Mouse (Mus musculus) erythroblast, adult 5-6 weeks (primary cell): ENCODE measurements around the gene Syvn1. TPM values are rescaled to one million over a fixed set of nuclear protein-coding genes. Genes with fewer than 3 reads are reported as not detected.
"Not testable (repeated sequence)": the region's sequence is repeated elsewhere in the genome, so short reads cannot be mapped to it uniquely, and the experiment has no call there.

Experiments
- ATAC-seq: replicated peaks from 2 replicates; pipeline ENCODE4 v1.8.0; 2016; ENCODE audit warnings: moderate number of reproducible peaks, mild to moderate bottlenecking, moderate TSS enrichment, inconsistent platforms; ENCODE audit not compliant: poor library complexity, low FRiP score, severe bottlenecking
- total RNA-seq, 2 experiments: library from RNA; stranded (forward) in 1 of 2; stranded (reverse) in 1 of 2; fragments of 150-400 nt in 1 of 2; fragments of 200-764, 138-1000 nt in 1 of 2; gene quantifications; 2 replicates each; pipeline versions ENCODE4 v1.2.3 to v1.2.4; 2015 to 2017; ENCODE audit warnings: low replicate concordance in 2 of 2

Gene Syvn1
- total RNA-seq, 2 experiments from 2014 or later, result 9.9 to 43.0 TPM

- ATAC-seq, result no peak
Observed at GRCm38 (mm10) chr19:6037695-6038094, 8.7 kb upstream of the Syvn1 start.

GRCm38 (mm10) chr19:6038326-6038725 is 8.1 kb upstream of the Syvn1 start:
- no peak for ATAC-seq

- no peak for ATAC-seq
Observed at GRCm38 (mm10) chr19:6040002-6040401, 6.4 kb upstream of the Syvn1 start.

GRCm38 (mm10) chr19:6042293-6042692 is 4.1 kb upstream of the Syvn1 start:
- no peak for ATAC-seq

- ATAC-seq, result not testable (repeated sequence)
Observed at GRCm38 (mm10) chr19:6044102-6044501, 2.3 kb upstream of the Syvn1 start.

GRCm38 (mm10) chr19:6045366-6046293 is 746 bp upstream of the Syvn1 start:
- peak; percentile 67 for ATAC-seq

- ATAC-seq, result peak; percentile 18; the same call in 1 of the 2 replicates
Observed at GRCm38 (mm10) chr19:6047154-6047898, 950 bp downstream of the Syvn1 start.

GRCm38 (mm10) chr19:6047899-6048166 is 1.5 kb downstream of the Syvn1 start:
- ATAC-seq, result no peak

- ATAC-seq, result no peak
Observed at GRCm38 (mm10) chr19:6048681-6049410, 2.5 kb downstream of the Syvn1 start.

- no peak for ATAC-seq
Observed at GRCm38 (mm10) chr19:6052516-6052915, 6.1 kb downstream of the Syvn1 start.

- ATAC-seq, result no peak
Observed at GRCm38 (mm10) chr19:6054296-6054695, 7.9 kb downstream of the Syvn1 start.

GRCm38 (mm10) chr19:6056696-6057095 is 10.3 kb downstream of the Syvn1 start:
- no peak for ATAC-seq

GRCm38 (mm10) chr19:6057313-6058096 is 11.1 kb downstream of the Syvn1 start, which contains the start of the genes Mrpl49 and Fau:
Mrpl49 (minus strand) TSS chr19:6057785.
Fau (plus strand) TSS chr19:6057844.
- ATAC-seq, result peak; percentile 77

GRCm38 (mm10) chr19:6058513-6058912 is 12.1 kb downstream of the Syvn1 start:
- no peak for ATAC-seq

- no peak for ATAC-seq
Observed at GRCm38 (mm10) chr19:6058966-6059365, 12.6 kb downstream of the Syvn1 start.

GRCm38 (mm10) chr19:6061021-6061533 is 14.7 kb downstream of the Syvn1 start, which contains the start of gene Znhit2:
Znhit2 (plus strand) TSS chr19:6061192.
- ATAC-seq, result peak; percentile 80

- ATAC-seq, result peak; percentile 7
Observed at GRCm38 (mm10) chr19:6061641-6062302, 15.4 kb downstream of the Syvn1 start.

GRCm38 (mm10) chr19:6062418-6062817 is 16.0 kb downstream of the Syvn1 start:
- no peak for ATAC-seq

GRCm38 (mm10) chr19:6063081-6063480 is 16.7 kb downstream of the Syvn1 start:
- no peak for ATAC-seq
